Mouse (Mus musculus) heart, embryonic 15.5 days (tissue): ENCODE results near the gene Tmx4. TPM values are rescaled to one million over a fixed set of nuclear protein-coding genes. Genes with fewer than 3 reads are reported as not detected.
"Not testable (repeated sequence)": the region's sequence is repeated elsewhere in the genome, so short reads cannot be mapped to it uniquely, and the experiment has no call there.

ENCODE experiments used
- ATAC-seq: fragments of 200-750 bp; cut with Nextera tagmentation; replicated peaks from 2 replicates; pipeline ENCODE4 v1.8.0; 2017; ENCODE audit warnings: low read depth, moderate TSS enrichment; ENCODE audit not compliant: insufficient number of reproducible peaks, insufficient read depth, low FRiP score
- H3K27ac ChIP-seq: fragments of 300-500 bp; sonication (generic); 2 replicates; pipeline ENCODE4 v1.5.1; 2015; ENCODE audit warnings: mild to moderate bottlenecking, inconsistent platforms
- H3K27me3 ChIP-seq: fragments of 300-500 bp; sonication (generic); 2 replicates; pipeline ENCODE4 v1.6.1; 2015; ENCODE audit warnings: inconsistent platforms
- H3K36me3 ChIP-seq: fragments of 300-500 bp; sonication (generic); 2 replicates; pipeline ENCODE4 v1.6.1; 2015; ENCODE audit warnings: mild to moderate bottlenecking, inconsistent platforms
- H3K4me1 ChIP-seq: fragments of 300-500 bp; sonication (generic); replicated peaks from 2 replicates; pipeline ENCODE4 v1.6.1; 2015; ENCODE audit warnings: inconsistent platforms
- H3K4me2 ChIP-seq: fragments of 300-500 bp; sonication (generic); 2 replicates; pipeline ENCODE4 v1.6.1; 2015; ENCODE audit warnings: inconsistent platforms, mild to moderate bottlenecking, moderate library complexity
- H3K4me3 ChIP-seq: fragments of 300-500 bp; sonication (generic); 2 replicates; pipeline ENCODE4 v1.5.1; 2015; ENCODE audit warnings: mild to moderate bottlenecking, inconsistent platforms
- H3K9ac ChIP-seq: fragments of 300-500 bp; sonication (generic); 2 replicates; pipeline ENCODE4 v1.6.1; 2015; ENCODE audit warnings: mild to moderate bottlenecking, inconsistent platforms
- H3K9me3 ChIP-seq: fragments of 300-500 bp; sonication (generic); replicated peaks from 2 replicates; pipeline ENCODE4 v1.6.1; 2016; ENCODE audit warnings: inconsistent platforms
- whole genome bisulfite sequencing: fragments of 180-500 bp; shearing (Covaris S2); methylation state at CpG from one replicate; pipeline ENCODE4 v1.1.7; 2015; ENCODE audit warnings: mixed read lengths; 5-methylcytosine and 5-hydroxymethylcytosine counted together
- polyA plus RNA-seq: library from polyadenylated mRNA; unstranded; fragments of >200 nt; fragmentation: Nextera tagmentation; extraction: Ambion mirVana; gene quantifications from 2 replicates; pipeline ENCODE4 v1.2.1, GENCODE M21; 2015

Gene Tmx4
- polyA plus RNA-seq, 1 experiment from 2014 or later: 34.7 TPM

GRCm38 (mm10) chr2:134645752-134646151, 1.8 kb upstream of the Tmx4 start:
- 0 out of 2 replicates have a peak overlapping the region, but pooled peaks have one; percentile 12 for H3K27ac ChIP-seq
- H3K36me3 ChIP-seq: no peaks in the 10 kb centered on the region
- no peak overlapping the region for H3K9ac ChIP-seq
- no peak overlapping the region for H3K4me3 ChIP-seq
- no peak for ATAC-seq
- H3K27me3 ChIP-seq: no peaks in the 10 kb centered on the region
- no peak overlapping the region for H3K4me2 ChIP-seq
- peaks cover 18% of the 10 kb centered on the region for H3K4me1 ChIP-seq
- H3K9me3 ChIP-seq: no peaks in the 10 kb centered on the region
- 44% methylated on average over 3 of the region's 3 CpGs for WGBS

- H3K9me3 ChIP-seq: no peaks in the 10 kb centered on the region
- 44% methylated on average over 4 of the region's 4 CpGs for WGBS
- H3K4me2 ChIP-seq: no peak overlapping the region
- 0 out of 2 replicates have a peak overlapping the region, but pooled peaks have one; percentile 12 for H3K27ac ChIP-seq
- no peak for ATAC-seq
- H3K4me1 ChIP-seq: peaks cover 18% of the 10 kb centered on the region
- no peaks in the 10 kb centered on the region for H3K36me3 ChIP-seq
- H3K9ac ChIP-seq: no peak overlapping the region
- no peaks in the 10 kb centered on the region for H3K27me3 ChIP-seq
- H3K4me3 ChIP-seq: no peak overlapping the region
These were observed 1.2 kb upstream of the Tmx4 start for GRCm38 (mm10) chr2:134645166-134645565.

GRCm38 (mm10) chr2:134644301-134644912, 462 bp upstream of the Tmx4 start:
- Histone ChIP-seq H3K36me3 (peaks cover 2% of the 10 kb centered on the region; the same call in 1 of the 2 replicates), H3K9ac (no peak overlapping the region), H3K27ac (peak overlapping the region; percentile 99; the same call in 1 of the 2 replicates), H3K9me3 (no peaks in the 10 kb centered on the region), H3K4me3 (peak overlapping the region; percentile 94), H3K4me2 (peak overlapping the region; percentile 82), H3K4me1 (peaks cover 18% of the 10 kb centered on the region), H3K27me3 (no peaks in the 10 kb centered on the region)
- WGBS: 35% methylated on average over 6 of the region's 6 CpGs
- ATAC-seq: no peak

- Histone ChIP-seq H3K4me3 (0 out of 2 replicates have a peak overlapping the region, but pooled peaks have one; percentile 7), H3K4me2 (peak overlapping the region; percentile 82), H3K9me3 (no peaks in the 10 kb centered on the region), H3K27me3 (no peaks in the 10 kb centered on the region), H3K27ac (no peak overlapping the region), H3K36me3 (peaks cover 7% of the 10 kb centered on the region), H3K9ac (0 out of 2 replicates have a peak overlapping the region, but pooled peaks have one; percentile 17), H3K4me1 (peaks cover 18% of the 10 kb centered on the region)
- no peak for ATAC-seq
These were observed 1.6 kb downstream of the Tmx4 start for GRCm38 (mm10) chr2:134642377-134642776.

GRCm38 (mm10) chr2:134641372-134641771, 2.6 kb downstream of the Tmx4 start:
- WGBS: 90% methylated on average over 5 of the region's 5 CpGs
- no peak overlapping the region for H3K9ac ChIP-seq
- H3K4me2 ChIP-seq: no peak overlapping the region
- no peak for ATAC-seq
- H3K4me3 ChIP-seq: no peak overlapping the region
- no peak overlapping the region for H3K27ac ChIP-seq
- no peaks in the 10 kb centered on the region for H3K27me3 ChIP-seq
- H3K9me3 ChIP-seq: no peaks in the 10 kb centered on the region
- H3K36me3 ChIP-seq: peaks cover 7% of the 10 kb centered on the region
- peaks cover 18% of the 10 kb centered on the region for H3K4me1 ChIP-seq

- 81% methylated on average over 1 of the region's 1 CpGs for WGBS
These were observed 3.5 kb downstream of the Tmx4 start for GRCm38 (mm10) chr2:134640398-134640797.

GRCm38 (mm10) chr2:134628541-134628940, 15.4 kb downstream of the Tmx4 start:
- ATAC-seq, H3K4me2 ChIP-seq: not testable (repeated sequence)
- WGBS: 96% methylated on average over 2 of the region's 2 CpGs

More at GRCm38 (mm10) chr2:134640398-134640797, 3.5 kb downstream of the Tmx4 start:
- no peak overlapping the region for H3K27ac ChIP-seq
- H3K4me1 ChIP-seq: peaks cover 13% of the 10 kb centered on the region
- no peak overlapping the region for H3K9ac ChIP-seq
- ATAC-seq: no peak
- no peaks in the 10 kb centered on the region for H3K27me3 ChIP-seq
- H3K9me3 ChIP-seq: no peaks in the 10 kb centered on the region
- H3K4me2 ChIP-seq: no peak overlapping the region
- H3K4me3 ChIP-seq: no peak overlapping the region
- peaks cover 7% of the 10 kb centered on the region for H3K36me3 ChIP-seq

GRCm38 (mm10) chr2:134604935-134605334, 39.0 kb downstream of the Tmx4 start:
- ATAC-seq: no peak
- H3K4me1 ChIP-seq: no peaks in the 10 kb centered on the region
- H3K9ac ChIP-seq: no peak overlapping the region
- no peak overlapping the region for H3K27ac ChIP-seq
- H3K36me3 ChIP-seq: 0 out of 2 replicates have a peak, but pooled peaks cover 11% of the 10 kb centered on the region
- no peaks in the 10 kb centered on the region for H3K27me3 ChIP-seq
- H3K4me3 ChIP-seq: no peak overlapping the region
- no peaks in the 10 kb centered on the region for H3K9me3 ChIP-seq
- H3K4me2 ChIP-seq: no peak overlapping the region

More at GRCm38 (mm10) chr2:134628541-134628940, 15.4 kb downstream of the Tmx4 start:
- not testable (repeated sequence) for H3K27ac ChIP-seq, H3K4me3 ChIP-seq, H3K4me1 ChIP-seq, H3K27me3 ChIP-seq, H3K36me3 ChIP-seq, H3K9me3 ChIP-seq, H3K9ac ChIP-seq

GRCm38 (mm10) chr2:134591081-134591694, 52.8 kb downstream of the Tmx4 start:
- no peaks in the 10 kb centered on the region for H3K9me3 ChIP-seq
- no peaks in the 10 kb centered on the region for H3K27me3 ChIP-seq
- H3K4me1 ChIP-seq: no peaks in the 10 kb centered on the region
- H3K4me3 ChIP-seq: no peak overlapping the region
- no peak overlapping the region for H3K9ac ChIP-seq
- ATAC-seq: no peak
- 92% methylated on average over 6 of the region's 6 CpGs for WGBS
- no peak overlapping the region for H3K27ac ChIP-seq
- H3K36me3 ChIP-seq: peaks cover 5% of the 10 kb centered on the region; the same call in 1 of the 2 replicates
- H3K4me2 ChIP-seq: no peak overlapping the region

- Histone ChIP-seq H3K27ac (no peak overlapping the region), H3K36me3 (no peaks in the 10 kb centered on the region), H3K27me3 (no peaks in the 10 kb centered on the region), H3K4me3 (no peak overlapping the region), H3K9me3 (no peaks in the 10 kb centered on the region), H3K4me2 (no peak overlapping the region), H3K9ac (no peak overlapping the region), H3K4me1 (no peaks in the 10 kb centered on the region)
- 33% methylated on average over 4 of the region's 4 CpGs for WGBS
- ATAC-seq: no peak
These were observed 58.7 kb downstream of the Tmx4 start for GRCm38 (mm10) chr2:134585243-134585642.

- ATAC-seq: no peak
- no peaks in the 10 kb centered on the region for H3K27me3 ChIP-seq
- no peak overlapping the region for H3K9ac ChIP-seq
- 0 out of 2 replicates have a peak, but pooled peaks cover 3% of the 10 kb centered on the region for H3K9me3 ChIP-seq
- H3K4me3 ChIP-seq: no peak overlapping the region
- H3K4me2 ChIP-seq: no peak overlapping the region
- no peaks in the 10 kb centered on the region for H3K4me1 ChIP-seq
- H3K27ac ChIP-seq: no peak overlapping the region
- 86% methylated on average over 3 of the region's 3 CpGs for WGBS
- no peaks in the 10 kb centered on the region for H3K36me3 ChIP-seq
These were observed 84.5 kb downstream of the Tmx4 start for GRCm38 (mm10) chr2:134559422-134559821.
